Mouse (Mus musculus): ENCODE data around the gene Il21r.

Il21r gene

GRCm38 (mm10) chr7:125601280-125601670 lies 2.0 kb upstream of the Il21r start:
- no peak for DNase-seq (ENCODE audit: low spot score in 2 of 2)

- DNase-seq (ENCODE audit: low spot score in 2 of 2), result no peak
These were observed 1.3 kb upstream of the Il21r start for GRCm38 (mm10) chr7:125601821-125602448.

GRCm38 (mm10) chr7:125604362-125605319 lies 1.4 kb downstream of the Il21r start:
- DNase-seq (ENCODE audit: low spot score in 2 of 2), result no peak

- no peak for DNase-seq (ENCODE audit: low spot score in 2 of 2)
These were observed 2.5 kb downstream of the Il21r start for GRCm38 (mm10) chr7:125605725-125606139.

- no peak for DNase-seq (ENCODE audit: low spot score in 2 of 2)
These were observed 3.3 kb downstream of the Il21r start for GRCm38 (mm10) chr7:125606265-125607164.

GRCm38 (mm10) chr7:125607384-125608182 lies 4.4 kb downstream of the Il21r start:
- DNase-seq (ENCODE audit: low spot score in 2 of 2), result no peak

- no peak for DNase-seq (ENCODE audit: low spot score in 2 of 2)
These were observed 5.0 kb downstream of the Il21r start for GRCm38 (mm10) chr7:125608183-125608688.

- DNase-seq (ENCODE audit: low spot score in 2 of 2), result no peak
These were observed 10.3 kb downstream of the Il21r start for GRCm38 (mm10) chr7:125613579-125613978.

GRCm38 (mm10) chr7:125615453-125615852 lies 12.2 kb downstream of the Il21r start:
- DNase-seq (ENCODE audit: low spot score in 2 of 2), result no peak

- no peak for DNase-seq (ENCODE audit: low spot score in 2 of 2)
These were observed 14.8 kb downstream of the Il21r start for GRCm38 (mm10) chr7:125618016-125618415.

GRCm38 (mm10) chr7:125620077-125620476 lies 16.8 kb downstream of the Il21r start:
- no peak for DNase-seq (ENCODE audit: low spot score in 2 of 2)

- no peak for DNase-seq (ENCODE audit: low spot score in 2 of 2)
These were observed 19.8 kb downstream of the Il21r start for GRCm38 (mm10) chr7:125622741-125623685.

- no peak for DNase-seq (ENCODE audit: low spot score in 2 of 2)
These were observed 22.0 kb downstream of the Il21r start for GRCm38 (mm10) chr7:125625219-125625618.

- DNase-seq (ENCODE audit: low spot score in 2 of 2), result no peak
These were observed 22.6 kb downstream of the Il21r start for GRCm38 (mm10) chr7:125625829-125626228.

GRCm38 (mm10) chr7:125630317-125630716 lies 27.1 kb downstream of the Il21r start:
- DNase-seq (ENCODE audit: low spot score in 2 of 2), result no peak

GRCm38 (mm10) chr7:125630989-125631388 lies 27.8 kb downstream of the Il21r start:
- no peak for DNase-seq (ENCODE audit: low spot score in 2 of 2)

GRCm38 (mm10) chr7:125637220-125638140 lies 34.3 kb downstream of the Il21r start:
- DNase-seq (ENCODE audit: low spot score in 2 of 2), result no peak

- no peak for DNase-seq (ENCODE audit: low spot score in 2 of 2)
These were observed 35.1 kb downstream of the Il21r start for GRCm38 (mm10) chr7:125638376-125638775.

All from frontal cortex, postnatal 14 days (tissue).